Mouse (Mus musculus) forebrain, embryonic 10.5 days (tissue): ENCODE results near the gene Oit1. TPM values are rescaled to one million over a fixed set of nuclear protein-coding genes. Genes with fewer than 3 reads are reported as not detected.

Experiments
- DNase-seq: peaks from one replicate; pipeline ENCODE4 v3.0.0-alpha.2; 2017; ENCODE audit warnings: low spot score; ENCODE audit errors: extremely low spot score
- H3K27ac ChIP-seq: fragments of 300-500 bp; sonication (generic); 2 replicates; pipeline ENCODE4 v1.5.1; 2016; ENCODE audit warnings: mild to moderate bottlenecking
- H3K27me3 ChIP-seq: fragments of 300-500 bp; sonication (generic); 2 replicates; pipeline ENCODE4 v1.6.1; 2016; ENCODE audit warnings: mild to moderate bottlenecking; ENCODE audit not compliant: poor library complexity, severe bottlenecking
- H3K36me3 ChIP-seq: fragments of 300-500 bp; sonication (generic); replicated peaks from 2 replicates; pipeline ENCODE4 v1.6.1; 2016; ENCODE audit warnings: mild to moderate bottlenecking, moderate library complexity
- H3K4me1 ChIP-seq: fragments of 300-500 bp; sonication (generic); 2 replicates; pipeline ENCODE4 v1.6.1; 2016
- H3K4me3 ChIP-seq: fragments of 300-500 bp; sonication (generic); 2 replicates; pipeline ENCODE4 v1.5.1; 2016; ENCODE audit warnings: mild to moderate bottlenecking, moderate library complexity
- H3K9me3 ChIP-seq: fragments of 300-500 bp; sonication (generic); 2 replicates; pipeline ENCODE4 v1.6.1; 2016; ENCODE audit warnings: mild to moderate bottlenecking, moderate library complexity
- WGBS: fragments of 180-500 bp; shearing (Covaris S2); methylation state at CpG from one replicate; pipeline ENCODE4 v1.1.7; 2016; 5-methylcytosine and 5-hydroxymethylcytosine counted together
- polyA plus RNA-seq: library from polyadenylated mRNA; unstranded; fragments of >200 nt; fragmentation: Nextera tagmentation; extraction: Ambion mirVana; gene quantifications from 2 replicates; pipeline ENCODE4 v1.2.1, GENCODE M21; 2016

Oit1 gene
- polyA plus RNA-seq, 1 experiment from 2014 or later, result 0.15 TPM

DNA sequence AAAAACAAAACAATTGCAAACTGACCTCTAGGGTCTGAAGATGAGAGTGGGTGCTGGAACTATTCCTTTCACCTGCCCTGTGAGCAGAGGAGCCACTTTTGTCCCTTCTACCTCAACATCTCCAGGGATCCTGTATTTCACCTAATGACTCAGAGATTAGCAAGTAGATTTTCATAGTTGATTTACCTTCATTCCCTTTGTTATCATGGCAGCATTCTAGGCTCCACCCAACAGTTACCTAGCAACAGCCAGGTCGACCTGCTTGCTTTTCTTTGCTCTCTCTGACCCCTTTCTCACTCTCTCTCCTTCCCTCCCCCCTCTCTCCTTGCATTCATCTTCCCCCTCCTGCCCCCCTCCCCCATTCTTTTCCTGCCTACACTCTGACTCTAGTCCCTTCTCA lies 11.4 kb downstream of the Oit1 start:
- Histone ChIP-seq H3K27ac (peak overlapping the region; percentile 60), H3K9me3 (no peaks in the 10 kb centered on the region), H3K4me3 (no peak overlapping the region), H3K27me3 (no peaks in the 10 kb centered on the region), H3K36me3 (no peaks in the 10 kb centered on the region), H3K4me1 (peaks cover 37% of the 10 kb centered on the region)
- no peak for DNase-seq
- 0% methylated on average over 1 of the region's 1 CpGs for WGBS

GRCm38 (mm10) chr14:8365833-8366232 lies 12.7 kb downstream of the Oit1 start:
- no peaks in the 10 kb centered on the region for H3K36me3 ChIP-seq
- no peaks in the 10 kb centered on the region for H3K9me3 ChIP-seq
- no peak for DNase-seq
- peaks cover 37% of the 10 kb centered on the region for H3K4me1 ChIP-seq
- 83% methylated on average over 6 of the region's 6 CpGs for WGBS
- no peak overlapping the region for H3K4me3 ChIP-seq
- H3K27ac ChIP-seq, result no peak overlapping the region
- no peaks in the 10 kb centered on the region for H3K27me3 ChIP-seq

DNA sequence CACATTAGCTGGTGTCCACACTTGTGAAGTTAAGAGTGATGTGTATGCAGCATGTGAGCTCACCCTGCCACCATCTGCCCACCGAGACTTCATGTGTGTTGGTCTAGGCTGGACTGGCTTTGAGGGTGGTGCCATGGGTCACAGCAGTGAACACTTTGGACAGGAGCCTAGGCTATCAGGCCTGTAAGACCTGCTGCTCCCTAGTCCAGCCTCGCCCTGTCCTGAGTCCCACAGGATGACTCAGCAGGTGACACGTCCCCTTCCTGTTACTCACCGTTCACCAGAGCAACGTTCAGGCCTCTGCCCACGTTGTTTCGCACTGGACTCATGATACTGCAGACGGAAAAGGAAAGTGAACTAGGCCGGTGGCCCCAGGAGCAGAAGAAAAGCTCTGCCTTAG lies 21.7 kb downstream of the Oit1 start:
- Histone ChIP-seq H3K4me1 (no peaks in the 10 kb centered on the region), H3K27ac (no peak overlapping the region), H3K27me3 (no peaks in the 10 kb centered on the region), H3K9me3 (no peaks in the 10 kb centered on the region), H3K36me3 (no peaks in the 10 kb centered on the region), H3K4me3 (no peak overlapping the region)
- WGBS, result 91% methylated on average over 9 of the region's 9 CpGs
- DNase-seq, result no peak

- no peaks in the 10 kb centered on the region for H3K4me1 ChIP-seq
- peak; percentile 78 for DNase-seq
- 40% methylated on average over 6 of the region's 6 CpGs for WGBS
- H3K27ac ChIP-seq, result no peak overlapping the region
- no peak overlapping the region for H3K4me3 ChIP-seq
- no peaks in the 10 kb centered on the region for H3K36me3 ChIP-seq
- H3K27me3 ChIP-seq, result no peaks in the 10 kb centered on the region
- H3K9me3 ChIP-seq, result no peaks in the 10 kb centered on the region
These were observed 22.5 kb downstream of the Oit1 start for GRCm38 (mm10) chr14:8355999-8356501.

- H3K4me3 ChIP-seq, result no peak overlapping the region
- no peaks in the 10 kb centered on the region for H3K36me3 ChIP-seq
- no peaks in the 10 kb centered on the region for H3K4me1 ChIP-seq
- no peaks in the 10 kb centered on the region for H3K27me3 ChIP-seq
- no peak overlapping the region for H3K27ac ChIP-seq
- DNase-seq, result no peak
- H3K9me3 ChIP-seq, result no peaks in the 10 kb centered on the region
- 78% methylated on average over 9 of the region's 9 CpGs for WGBS
These were observed 29.6 kb downstream of the Oit1 start for GRCm38 (mm10) chr14:8348927-8349326.

- 20% methylated on average over 7 of the region's 7 CpGs for WGBS
- H3K36me3 ChIP-seq, result no peaks in the 10 kb centered on the region
- no peak overlapping the region for H3K27ac ChIP-seq
- DNase-seq, result peak; percentile 88
- no peak overlapping the region for H3K4me3 ChIP-seq
- H3K9me3 ChIP-seq, result no peaks in the 10 kb centered on the region
- no peaks in the 10 kb centered on the region for H3K4me1 ChIP-seq
- H3K27me3 ChIP-seq, result no peaks in the 10 kb centered on the region
These were observed 32.1 kb downstream of the Oit1 start for GRCm38 (mm10) chr14:8346255-8346997.

GRCm38 (mm10) chr14:8345566-8345965 lies 33.0 kb downstream of the Oit1 start:
- Histone ChIP-seq H3K27me3 (no peaks in the 10 kb centered on the region; the same call in 1 of the 2 replicates), H3K36me3 (no peaks in the 10 kb centered on the region), H3K4me3 (no peak overlapping the region), H3K4me1 (no peaks in the 10 kb centered on the region), H3K27ac (no peak overlapping the region), H3K9me3 (no peaks in the 10 kb centered on the region)
- WGBS, result 75% methylated on average over 4 of the region's 4 CpGs
- DNase-seq, result no peak

DNA sequence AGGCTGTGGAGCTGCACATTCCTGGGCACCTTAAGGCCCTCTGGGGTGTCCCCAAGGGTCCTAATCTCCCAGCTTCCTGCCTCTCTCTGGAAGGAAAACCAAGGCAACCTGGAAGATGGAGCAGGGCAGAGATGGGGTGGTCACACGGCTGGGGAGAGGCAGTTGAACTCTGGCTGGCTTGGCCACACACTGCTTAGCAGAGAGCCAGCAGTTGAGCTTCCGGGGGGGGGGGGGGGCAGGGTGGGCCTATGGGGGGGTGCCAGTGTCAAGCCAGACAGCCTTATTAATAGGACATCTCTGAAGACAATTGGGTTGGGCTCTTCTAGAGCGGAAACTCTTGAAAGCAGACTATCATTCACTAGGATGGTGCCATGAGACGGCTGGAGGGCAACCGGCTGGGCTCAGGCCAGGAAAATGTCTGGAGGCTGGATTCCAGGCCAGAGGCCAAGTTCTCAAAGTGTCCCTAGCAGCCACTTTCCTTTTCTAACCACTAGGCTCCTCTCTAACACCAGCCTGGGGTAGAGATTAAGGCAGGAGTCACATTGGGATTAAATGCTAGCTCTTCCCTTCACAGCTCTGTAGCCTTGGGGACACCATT lies 35.9 kb downstream of the Oit1 start:
- Histone ChIP-seq H3K27ac (no peak overlapping the region), H3K4me3 (no peak overlapping the region), H3K9me3 (no peaks in the 10 kb centered on the region), H3K36me3 (no peaks in the 10 kb centered on the region), H3K4me1 (no peaks in the 10 kb centered on the region), H3K27me3 (no peaks in the 10 kb centered on the region; the same call in 1 of the 2 replicates)
- no peak for DNase-seq
- 88% methylated on average over 5 of the region's 5 CpGs for WGBS

DNA sequence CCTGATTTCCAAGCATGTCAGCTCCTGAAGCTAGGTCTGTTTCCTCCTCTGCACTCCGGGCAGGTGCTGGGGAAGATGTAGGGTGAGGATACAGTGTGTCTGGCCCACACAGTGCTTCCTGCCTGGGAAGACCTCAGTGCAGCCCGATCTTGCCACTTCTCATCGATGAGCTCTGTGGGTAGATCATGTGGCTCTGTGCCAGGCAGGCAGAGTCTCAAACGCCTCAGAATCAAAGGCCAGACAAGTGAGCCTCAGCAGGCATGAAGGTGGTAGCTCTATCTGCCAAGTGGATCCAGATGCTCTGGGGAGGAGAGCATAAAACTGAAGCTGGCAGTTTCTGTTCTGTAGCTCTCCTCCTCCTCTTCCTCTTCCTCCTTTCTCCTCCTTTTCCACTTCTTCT lies 38.3 kb downstream of the Oit1 start:
- H3K4me1 ChIP-seq, result peaks cover 10% of the 10 kb centered on the region
- H3K4me3 ChIP-seq, result no peak overlapping the region
- no peak for DNase-seq
- no peaks in the 10 kb centered on the region; the same call in 1 of the 2 replicates for H3K27me3 ChIP-seq
- no peak overlapping the region for H3K27ac ChIP-seq
- no peaks in the 10 kb centered on the region for H3K36me3 ChIP-seq
- no peaks in the 10 kb centered on the region for H3K9me3 ChIP-seq
- WGBS, result 78% methylated on average over 4 of the region's 4 CpGs

DNA sequence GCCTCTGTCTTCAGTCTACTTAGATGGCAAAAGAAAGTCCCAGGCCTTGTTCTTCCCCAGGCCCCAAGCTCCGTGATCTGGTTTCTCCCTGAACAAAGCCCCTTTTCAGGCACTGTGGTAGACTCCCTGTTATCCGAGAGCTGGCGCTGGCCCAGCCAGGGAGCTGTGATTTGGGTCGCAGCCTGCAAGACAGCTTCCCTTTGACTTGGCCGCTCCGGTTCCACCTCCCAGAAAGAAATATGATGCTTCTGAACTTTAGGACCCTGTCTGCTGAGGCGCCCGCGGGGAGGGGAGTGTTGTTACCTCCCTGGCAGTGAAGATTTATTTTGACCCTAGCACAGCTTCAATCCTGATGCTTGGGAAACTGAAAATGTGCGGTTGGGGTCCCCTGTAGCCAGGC lies 42.6 kb downstream of the Oit1 start:
- DNase-seq, result peak; percentile 26
- peak overlapping the region; percentile 51 for H3K27ac ChIP-seq
- H3K36me3 ChIP-seq, result no peaks in the 10 kb centered on the region
- no peaks in the 10 kb centered on the region; the same call in none of the 2 replicates for H3K27me3 ChIP-seq
- H3K9me3 ChIP-seq, result no peaks in the 10 kb centered on the region
- no peak overlapping the region for H3K4me3 ChIP-seq
- H3K4me1 ChIP-seq, result peaks cover 16% of the 10 kb centered on the region
- 53% methylated on average over 10 of the region's 10 CpGs for WGBS

- Histone ChIP-seq H3K4me3 (no peak overlapping the region), H3K27me3 (no peaks in the 10 kb centered on the region; the same call in 1 of the 2 replicates), H3K36me3 (no peaks in the 10 kb centered on the region), H3K27ac (no peak overlapping the region), H3K4me1 (peaks cover 21% of the 10 kb centered on the region), H3K9me3 (no peaks in the 10 kb centered on the region)
- WGBS, result 91% methylated on average over 3 of the region's 3 CpGs
- no peak for DNase-seq
These were observed 44.0 kb downstream of the Oit1 start for GRCm38 (mm10) chr14:8334511-8334910.

DNA sequence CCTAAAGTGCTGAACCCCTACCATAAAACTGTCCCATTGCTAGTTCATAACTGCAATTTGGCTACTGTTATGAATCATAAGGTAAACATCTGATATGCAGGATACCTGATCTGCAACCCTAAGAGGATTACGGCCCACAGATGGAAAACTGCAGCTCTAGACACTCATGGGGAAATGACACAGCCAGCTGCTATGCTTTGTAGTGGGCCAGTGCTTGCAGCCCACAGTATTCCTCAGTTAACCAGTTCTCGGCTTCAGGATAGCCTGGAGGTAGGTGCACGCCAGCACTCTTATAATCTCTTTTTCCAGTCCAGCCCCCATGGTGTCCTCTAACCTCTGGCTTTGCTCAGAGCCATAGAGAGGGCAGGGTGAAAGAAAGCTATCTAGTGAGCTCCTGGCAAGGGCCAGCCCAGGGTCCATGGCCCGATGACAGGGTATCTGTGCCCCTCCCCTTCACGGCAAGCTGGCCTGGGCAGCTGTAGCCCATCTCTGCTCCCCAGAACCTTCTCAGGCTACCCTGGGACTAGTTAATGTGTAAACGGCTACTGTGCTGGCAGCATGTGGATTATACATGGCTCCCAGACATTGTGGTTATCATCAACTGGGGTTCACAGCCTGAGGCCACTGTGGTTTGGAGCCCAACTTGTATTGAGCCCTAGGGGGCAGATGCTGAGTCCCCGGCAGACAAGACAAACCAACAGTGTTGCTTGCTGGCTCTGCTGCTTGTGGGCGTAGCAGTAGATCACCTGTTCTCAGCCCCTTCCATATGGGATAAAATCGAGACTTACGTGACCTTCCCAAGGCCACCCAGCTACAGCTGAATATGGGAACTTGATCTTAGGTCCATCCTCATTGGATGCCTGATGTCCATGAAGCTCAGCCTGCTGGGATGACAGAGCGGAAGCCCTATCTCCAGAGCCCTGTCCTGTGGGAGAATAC lies 46.0 kb downstream of the Oit1 start:
- no peak for DNase-seq
- no peak overlapping the region for H3K4me3 ChIP-seq
- H3K27ac ChIP-seq, result no peak overlapping the region
- peaks cover 33% of the 10 kb centered on the region for H3K4me1 ChIP-seq
- H3K9me3 ChIP-seq, result no peaks in the 10 kb centered on the region
- no peaks in the 10 kb centered on the region for H3K36me3 ChIP-seq
- H3K27me3 ChIP-seq, result no peaks in the 10 kb centered on the region; the same call in 1 of the 2 replicates
- WGBS, result 83% methylated on average over 11 of the region's 11 CpGs
